Mouse (Mus musculus): ENCODE results near the gene Gna13.

Gna13 gene

DNA sequence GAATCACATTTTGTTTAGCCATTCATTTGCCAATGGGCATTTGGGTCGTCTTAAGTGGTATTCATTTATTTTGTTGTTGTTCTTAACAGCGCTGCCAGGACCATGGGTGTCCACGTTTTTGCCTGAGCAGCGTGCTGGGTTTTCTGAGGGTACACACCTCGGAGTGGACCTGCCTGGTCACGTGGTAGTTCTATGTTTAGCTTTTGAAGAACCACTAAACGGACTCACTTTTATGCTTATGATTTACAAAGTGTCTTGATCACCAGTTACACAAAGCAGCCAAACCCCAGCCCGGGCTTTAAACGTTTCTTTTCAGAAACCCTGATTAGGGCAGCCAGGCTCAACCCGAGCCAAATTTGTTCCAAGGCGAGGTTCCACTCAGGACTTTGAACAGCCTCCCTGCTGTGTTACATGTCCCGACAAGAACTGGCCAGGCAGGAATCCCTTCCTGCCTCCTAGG lies 2.0 kb upstream of the Gna13 start:
- TF ChIP-seq GATA4 (IDR thresholded peaks at IDR 0.05; ENCODE audit: insufficient replicate concordance, low read length), result no peak

DNA sequence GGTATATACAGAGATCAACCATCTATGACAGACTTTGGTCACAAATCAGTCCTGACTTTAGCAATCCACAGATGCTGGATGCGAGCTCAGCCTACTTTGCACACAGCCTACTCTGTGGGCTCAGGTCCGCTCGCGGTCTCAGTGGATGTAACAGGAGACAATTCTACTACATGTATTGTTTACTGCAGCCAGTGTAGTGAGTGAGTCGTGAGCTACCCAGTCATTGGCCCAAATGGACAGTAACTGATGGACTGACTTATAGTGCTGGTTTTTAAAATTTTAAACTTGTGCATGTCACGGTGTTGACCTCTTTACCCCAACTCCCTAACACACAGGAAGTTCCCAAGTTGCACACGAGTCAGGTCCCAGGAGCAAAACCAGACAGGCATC lies 1.4 kb upstream of the Gna13 start:
- no peak for TF ChIP-seq GATA4 (IDR thresholded peaks at IDR 0.05; ENCODE audit: insufficient replicate concordance, low read length)

- peak; percentile 96 for TF ChIP-seq GATA4 (IDR thresholded peaks at IDR 0.05; ENCODE audit: insufficient replicate concordance, low read length)
Measured at GRCm38 (mm10) chr11:109361631-109362462, 784 bp upstream of the Gna13 start.

DNA sequence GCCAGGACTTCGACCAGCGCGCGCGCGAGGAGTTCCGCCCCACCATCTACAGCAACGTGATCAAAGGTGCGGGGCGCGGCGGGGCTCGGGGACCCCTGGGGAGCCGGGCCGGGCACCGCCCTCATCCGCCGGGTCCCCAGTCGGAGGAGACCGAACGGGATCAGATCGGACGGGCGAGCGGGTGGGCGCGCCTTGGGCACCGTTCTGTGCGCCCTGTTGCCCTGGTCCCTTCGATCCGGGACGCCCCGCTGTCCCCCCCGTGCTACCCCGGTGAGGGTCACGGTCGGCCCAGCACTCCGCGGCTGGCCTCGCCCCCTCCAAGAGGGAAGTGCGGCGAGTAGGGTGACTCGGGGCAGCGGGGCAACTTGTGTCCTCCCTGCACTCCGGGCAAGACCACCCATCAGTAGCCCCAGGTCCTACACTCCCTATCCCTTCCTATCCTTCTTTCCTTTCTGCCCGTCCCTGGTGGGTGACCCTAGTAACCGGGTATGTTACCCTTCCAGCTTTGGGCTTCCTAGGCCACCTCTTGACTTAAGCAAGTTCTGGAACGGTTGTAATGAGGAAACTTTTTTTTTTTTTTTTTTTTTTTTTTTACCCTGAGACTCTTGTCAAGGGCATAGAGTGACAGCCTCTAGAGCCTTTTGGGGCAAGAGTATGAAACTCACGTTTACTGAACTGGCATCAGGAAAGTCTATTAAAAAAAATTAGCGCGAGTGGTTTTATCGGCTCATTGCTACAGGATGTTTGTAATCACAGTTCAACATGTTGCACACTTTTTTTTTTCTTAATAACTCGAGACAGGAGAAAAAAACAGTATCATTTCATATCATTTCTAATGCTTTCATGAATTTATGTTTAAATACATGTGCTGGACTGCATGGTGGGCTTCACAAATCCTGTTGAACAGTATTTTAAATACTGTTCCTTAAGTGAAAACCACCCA lies 831 bp downstream of the Gna13 start:
- TF ChIP-seq GATA4 (IDR thresholded peaks at IDR 0.05; ENCODE audit: insufficient replicate concordance, low read length), result no peak

GRCm38 (mm10) chr11:109364337-109364736 lies 1.7 kb downstream of the Gna13 start:
- TF ChIP-seq GATA4 (IDR thresholded peaks at IDR 0.05; ENCODE audit: insufficient replicate concordance, low read length), result no peak

DNA sequence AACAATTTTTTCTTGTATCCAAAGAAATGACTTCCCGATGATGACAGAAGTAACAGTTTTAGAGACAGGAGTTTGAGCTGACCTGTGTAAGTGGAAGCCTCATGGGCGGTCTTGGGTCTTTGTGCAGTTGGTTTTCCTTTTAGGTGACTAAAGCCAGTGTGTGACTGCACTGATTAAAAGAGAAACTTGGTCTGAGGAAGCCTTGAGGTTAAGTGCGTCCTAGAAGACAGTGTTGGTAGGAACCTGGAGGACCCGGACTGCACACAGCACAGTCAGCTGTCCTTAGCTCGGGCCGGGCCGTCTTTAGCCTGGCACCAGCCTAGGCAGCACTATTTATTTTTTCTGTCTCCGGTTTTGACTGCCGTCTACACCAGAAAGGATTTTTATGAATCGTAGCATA lies 2.2 kb downstream of the Gna13 start:
- TF ChIP-seq GATA4 (IDR thresholded peaks at IDR 0.05; ENCODE audit: insufficient replicate concordance, low read length), result no peak

DNA sequence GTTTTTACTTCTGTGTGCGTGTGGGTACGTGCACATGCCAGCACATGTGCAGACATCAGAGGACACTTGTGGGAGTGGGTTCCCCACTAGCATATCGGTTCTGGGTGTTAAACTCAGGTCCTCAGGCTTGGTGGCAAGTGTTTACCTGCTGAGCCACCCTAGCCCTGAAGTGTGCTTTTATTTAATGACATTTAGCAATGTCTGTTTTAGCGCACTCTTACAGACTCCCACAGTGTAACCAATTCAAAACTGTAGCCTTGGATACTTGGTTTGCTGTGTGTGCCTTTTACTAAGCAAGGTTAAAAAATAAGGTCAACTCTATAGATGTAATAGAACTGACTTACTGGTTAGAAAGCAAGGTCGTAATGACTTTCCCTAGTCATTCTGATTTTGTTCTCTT lies 3.2 kb downstream of the Gna13 start:
- no peak for TF ChIP-seq GATA4 (IDR thresholded peaks at IDR 0.05; ENCODE audit: insufficient replicate concordance, low read length)

DNA sequence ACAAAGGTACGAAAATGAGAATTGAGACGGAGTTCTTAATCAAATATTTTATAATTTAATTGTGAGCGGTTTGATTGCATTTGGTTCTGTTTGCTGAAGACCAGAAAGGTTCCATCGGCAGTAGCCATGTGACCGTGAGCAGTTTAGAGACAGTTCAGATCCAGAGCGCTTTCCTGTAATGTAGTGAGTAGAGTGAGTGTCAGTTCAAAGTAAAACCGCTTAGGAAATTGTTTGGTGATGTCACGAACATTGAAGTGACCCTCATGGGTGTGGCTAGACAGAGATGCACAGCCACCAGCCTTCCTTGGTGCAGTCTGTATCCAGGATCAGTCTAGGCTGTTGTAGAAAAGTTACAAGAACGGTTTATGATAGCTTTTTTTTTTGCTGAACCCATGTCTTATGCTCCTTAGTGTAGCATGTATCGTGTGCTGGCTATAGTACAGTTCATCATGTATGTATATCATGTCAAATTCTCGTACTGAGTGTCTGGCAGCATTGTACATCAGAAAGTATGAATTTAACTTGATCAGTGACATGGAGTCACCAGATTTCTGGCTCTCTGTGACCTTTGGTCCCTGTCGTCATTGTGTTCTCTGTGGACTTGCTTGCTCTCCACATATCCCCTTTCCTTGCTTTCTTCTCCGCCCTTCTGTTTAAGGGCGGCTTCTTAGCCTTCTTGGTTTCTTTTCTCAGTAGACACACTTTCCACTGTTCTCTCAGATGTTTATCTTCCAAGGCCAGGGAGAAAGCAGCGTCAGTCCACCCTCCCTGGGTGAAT lies 4.4 kb downstream of the Gna13 start:
- no peak for TF ChIP-seq GATA4 (IDR thresholded peaks at IDR 0.05; ENCODE audit: insufficient replicate concordance, low read length)

DNA sequence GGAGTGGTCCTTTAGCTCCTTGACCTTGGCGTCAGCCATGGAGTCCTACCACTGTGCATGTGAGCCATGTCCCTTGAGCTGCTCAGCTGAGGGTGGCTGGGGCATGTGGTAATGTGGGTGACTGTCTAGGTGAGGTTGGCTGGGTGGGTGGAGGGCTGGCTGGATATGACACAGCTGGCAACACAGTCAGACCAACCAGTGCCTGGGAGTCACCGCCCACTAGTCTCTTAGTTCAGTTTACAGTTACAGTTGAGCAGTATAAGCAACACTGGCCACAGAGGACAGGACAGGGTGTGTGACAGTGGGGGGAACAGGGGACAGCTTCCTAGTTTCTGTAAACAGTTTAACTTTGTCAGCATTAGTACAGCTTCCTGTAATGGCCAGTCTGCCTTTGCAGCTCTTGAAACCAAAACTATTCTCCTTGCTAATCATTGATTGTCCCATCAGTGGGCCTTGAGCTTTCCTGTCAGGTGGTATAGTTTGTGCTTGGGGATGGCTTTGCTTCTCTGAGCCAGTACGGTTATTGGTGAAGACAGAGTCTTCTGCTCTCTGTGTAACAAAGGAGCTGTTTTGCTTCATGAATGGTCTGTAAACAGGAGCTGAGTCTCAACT lies 6.5 kb downstream of the Gna13 start:
- TF ChIP-seq GATA4 (IDR thresholded peaks at IDR 0.05; ENCODE audit: insufficient replicate concordance, low read length), result no peak

GRCm38 (mm10) chr11:109375412-109375811 lies 12.8 kb downstream of the Gna13 start:
- no peak for TF ChIP-seq GATA4 (IDR thresholded peaks at IDR 0.05; ENCODE audit: insufficient replicate concordance, low read length)

DNA sequence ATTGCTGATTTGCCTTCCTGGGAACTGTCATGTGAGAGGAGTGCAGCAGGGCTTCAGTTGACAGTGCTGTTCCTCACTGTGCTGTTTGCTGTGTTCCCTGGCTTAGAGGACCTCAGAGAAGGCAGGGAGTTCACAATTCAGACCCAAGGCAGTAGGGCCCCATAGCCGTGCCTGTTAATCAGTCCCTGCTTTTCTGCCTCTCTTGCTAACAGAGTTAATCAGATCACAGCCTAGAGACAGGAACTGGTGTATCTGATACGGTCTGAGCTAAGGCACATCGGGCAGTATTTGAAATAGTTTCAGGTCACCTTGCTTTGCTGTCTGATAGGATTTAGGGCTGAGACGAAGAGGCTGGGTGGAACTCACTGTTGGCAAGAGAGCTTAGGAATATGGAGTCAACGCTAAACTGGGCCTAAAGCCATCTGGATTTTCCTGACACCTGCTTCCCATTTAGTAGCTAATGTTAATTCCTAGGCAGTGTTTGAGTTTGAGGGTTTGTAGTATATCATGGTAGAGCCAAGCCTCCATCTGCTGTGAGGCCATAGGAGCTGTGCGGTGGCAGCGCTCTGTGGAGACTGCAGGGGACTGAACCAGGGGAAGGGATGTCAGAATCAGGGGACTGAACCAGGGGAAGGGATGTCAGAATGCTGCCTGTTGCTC lies 14.0 kb downstream of the Gna13 start:
- no peak for TF ChIP-seq GATA4 (IDR thresholded peaks at IDR 0.05; ENCODE audit: insufficient replicate concordance, low read length)

- TF ChIP-seq GATA4 (IDR thresholded peaks at IDR 0.05; ENCODE audit: insufficient replicate concordance, low read length), result no peak
Measured at GRCm38 (mm10) chr11:109377477-109377876, 14.8 kb downstream of the Gna13 start.

DNA sequence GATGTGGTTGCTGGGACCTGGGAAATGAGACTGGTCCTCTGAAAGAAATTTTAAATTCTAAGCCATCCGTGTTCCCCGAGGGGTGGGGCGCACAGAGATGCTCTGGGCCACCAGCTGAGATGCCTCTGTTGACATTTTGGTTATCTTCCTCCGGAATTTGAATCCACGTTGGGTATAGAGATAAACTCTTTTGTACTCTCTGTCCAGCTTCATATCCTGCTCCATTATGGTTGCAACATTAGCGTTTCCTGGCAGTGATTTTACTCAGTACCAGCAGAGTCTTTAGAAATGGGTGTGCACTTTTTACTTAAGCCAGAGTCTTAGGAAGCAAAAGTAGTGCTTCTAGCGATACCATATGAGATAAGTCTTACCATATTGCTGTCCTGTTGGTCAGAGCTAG lies 15.4 kb downstream of the Gna13 start:
- peak; percentile 82 for TF ChIP-seq GATA4 (IDR thresholded peaks at IDR 0.05; ENCODE audit: insufficient replicate concordance, low read length)

DNA sequence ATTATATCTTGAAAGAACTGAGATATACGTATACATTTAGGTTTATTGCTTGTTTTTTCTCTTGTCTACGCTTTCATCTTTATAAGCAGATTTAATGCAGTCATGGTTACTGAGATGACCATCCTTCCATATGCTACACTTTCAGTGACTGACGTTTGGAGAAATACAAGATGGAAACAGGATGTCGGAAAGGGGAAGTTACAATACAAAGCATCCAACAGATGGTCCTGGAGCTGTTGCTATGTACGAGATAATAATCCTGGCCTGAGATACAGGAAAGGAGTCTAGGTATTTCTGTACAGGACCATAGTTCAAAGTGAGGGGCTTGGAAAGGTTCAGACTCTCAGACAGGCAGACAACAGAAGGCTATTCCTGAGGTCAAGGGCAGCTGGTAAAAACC lies 18.0 kb downstream of the Gna13 start:
- no peak for TF ChIP-seq GATA4 (IDR thresholded peaks at IDR 0.05; ENCODE audit: insufficient replicate concordance, low read length)

Data from liver, adult (tissue).